Mouse (Mus musculus) layer of hippocampus, adult 18-20 months (tissue): Measurements from ENCODE around the gene Tmem204. TPM values are rescaled to one million over a fixed set of nuclear protein-coding genes. Genes with fewer than 3 reads are reported as not detected.

Source experiments
- DNase-seq, 2 experiments: peaks; one replicate each; pipeline ENCODE4 v3.0.0; 2022; ENCODE audit warnings: low spot score in 2 of 2
- total RNA-seq, 2 experiments: library from RNA; stranded (reverse); gene quantifications; 2 replicates each; pipeline ENCODE4 v1.2.3; 2021

The Tmem204 gene
- total RNA-seq, 2 experiments from 2014 or later: 7.4 to 9.2 TPM

DNA sequence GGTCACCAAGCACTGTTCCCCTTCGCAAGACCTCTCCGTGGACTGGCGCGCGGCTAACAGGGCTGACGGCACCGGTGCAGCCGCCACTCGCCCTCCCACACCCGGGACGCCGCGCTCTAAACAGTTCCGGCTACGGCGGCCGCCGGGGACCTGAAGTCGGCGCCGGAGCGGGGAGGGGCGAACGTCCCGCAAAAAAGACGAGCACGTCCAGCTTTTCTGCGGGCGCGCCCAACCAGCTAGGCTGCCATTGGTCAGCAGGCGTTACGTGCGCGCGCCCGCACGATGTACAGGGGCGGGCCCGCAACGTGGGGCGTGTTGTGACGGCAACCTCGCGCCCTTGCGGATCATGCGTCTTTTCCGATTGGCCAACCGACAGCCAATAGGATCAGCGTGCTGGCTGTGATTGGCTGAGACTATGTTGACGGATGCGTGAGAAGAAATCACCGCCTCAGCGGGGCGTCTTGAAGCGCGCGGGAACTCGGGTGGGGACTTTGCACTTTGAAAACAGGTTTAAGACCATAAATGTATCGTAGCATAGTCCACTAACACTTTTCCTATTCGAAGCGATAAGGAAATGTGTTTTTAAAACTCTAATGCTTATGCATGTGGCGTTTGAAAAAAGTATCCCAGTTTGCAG, 67.6 kb downstream of the Tmem204 start, which contains the start of the genes Cramp1l and Ift140:
Gene Cramp1l (minus strand): TSS at position 134 of the 637 bp plus-strand sequence.
Gene Ift140 (plus strand): TSS at position 431 of the 637 bp plus-strand sequence.
- peak; percentile 100 for DNase-seq

DNA sequence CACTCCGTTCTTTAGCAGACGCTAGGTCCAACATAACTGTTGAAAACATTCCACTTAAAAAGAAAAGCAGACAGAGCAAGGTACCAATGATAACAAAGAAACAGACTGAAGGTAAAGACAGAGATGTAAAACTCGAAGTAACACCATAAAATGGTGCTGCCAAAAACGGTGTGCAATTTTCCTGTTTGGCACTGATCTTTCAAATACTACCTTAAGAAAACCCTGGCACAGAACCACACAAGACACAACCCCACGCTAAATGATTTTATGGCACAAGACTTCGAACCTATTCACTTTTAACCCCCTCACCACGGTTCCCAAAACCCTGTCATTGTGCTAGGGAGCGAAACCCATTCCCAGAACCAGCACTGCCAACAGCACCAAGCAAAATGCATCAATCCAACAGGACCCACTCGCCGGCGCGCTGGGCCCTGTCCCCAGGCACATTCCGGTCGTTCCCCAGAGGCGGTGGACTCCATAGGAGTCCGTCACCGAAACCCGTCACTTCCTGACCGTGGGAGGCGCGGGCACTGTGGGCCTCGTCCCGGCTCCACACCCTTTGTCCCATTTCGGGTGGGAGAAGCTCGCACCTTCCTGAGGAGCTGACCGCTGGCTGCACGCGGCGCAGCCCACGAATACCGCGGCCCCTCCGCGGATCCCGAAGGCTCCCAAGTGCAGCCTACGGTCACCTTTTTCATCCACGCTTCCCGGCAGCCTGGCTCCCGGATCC, 68.4 kb downstream of the Tmem204 start:
- peak; percentile 26 to 35 for DNase-seq

DNA sequence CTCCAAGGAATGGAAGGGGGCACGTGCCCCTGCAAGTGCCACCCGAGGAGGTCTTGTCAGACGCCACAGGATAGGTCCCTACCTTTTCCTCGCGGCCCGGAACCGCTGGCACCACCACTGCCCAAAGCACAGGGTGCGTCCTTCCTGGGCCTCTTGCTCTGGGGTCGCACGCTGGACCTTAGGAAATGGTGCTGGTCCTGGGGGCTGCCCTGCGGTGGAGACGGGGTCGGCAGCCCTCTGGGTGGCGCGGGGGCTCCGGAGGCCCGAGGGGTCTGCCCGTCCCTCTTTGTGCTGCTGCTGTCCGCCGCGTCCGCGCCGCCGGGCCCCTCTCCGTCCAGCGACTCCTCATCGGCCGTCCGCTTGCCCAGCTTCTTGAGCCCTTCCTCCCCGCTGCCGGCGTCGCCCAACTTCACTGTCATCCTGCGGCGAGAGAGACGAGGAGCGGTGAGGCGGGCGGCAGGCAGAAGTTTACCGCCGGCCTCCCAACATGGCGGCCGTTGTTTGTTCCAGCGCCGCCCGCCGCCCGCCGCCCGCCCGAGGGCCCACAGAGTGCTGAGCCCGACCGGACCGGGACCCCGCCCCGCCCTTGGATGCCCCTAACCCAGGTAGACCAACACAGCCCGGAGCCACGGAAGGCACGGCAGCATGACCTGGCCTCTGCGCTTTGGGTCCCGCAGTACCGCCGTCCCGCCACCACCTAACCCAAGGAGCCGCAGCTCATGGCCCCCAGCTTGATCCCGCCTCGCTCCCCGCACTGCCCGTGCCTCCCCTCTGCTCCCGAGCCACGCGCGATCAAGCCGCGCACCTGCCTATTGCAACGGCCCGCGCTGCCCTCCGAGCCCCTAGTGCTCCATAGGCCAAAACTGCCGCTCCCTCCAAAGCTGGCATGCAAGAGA, 69.5 kb downstream of the Tmem204 start:
- no peak for DNase-seq

Other genes with a start within 250 kb of the Tmem204 start
- gene Hagh, start 243.4 kb downstream of the Tmem204 start, total RNA-seq: 100 to 1,000 TPM; 129 TPM
- 10 to 100 TPM; 21.4 to 21.7 TPM for gene Fahd1, start 233.2 kb downstream of the Tmem204 start, total RNA-seq
- gene Igfals, start 217.6 kb downstream of the Tmem204 start, total RNA-seq: not detected
- gene Nubp2, start 197.2 kb downstream of the Tmem204 start, total RNA-seq: 10 to 100 TPM; 32.3 to 33.5 TPM
- gene Spsb3, start 196.9 kb downstream of the Tmem204 start, total RNA-seq: 10 to 100 TPM; 47.5 to 48.3 TPM
- gene Eme2, start 188.5 kb downstream of the Tmem204 start, total RNA-seq: 10 to 100 TPM; 52.0 to 53.1 TPM
- gene Mrps34, start 188.5 kb downstream of the Tmem204 start, total RNA-seq: 10 to 100 TPM; 75.4 to 78.6 TPM
- gene Nme3, start 187.1 kb downstream of the Tmem204 start, total RNA-seq: 10 to 100 TPM; 60.7 to 61.2 TPM
- gene Mapk8ip3, start 146.6 kb downstream of the Tmem204 start, total RNA-seq: 100 to 1,000 TPM; 388 to 404 TPM
- 1 to 10 TPM; 5.9 to 6.4 TPM for gene Jpt2, start 122.9 kb downstream of the Tmem204 start, total RNA-seq
- 10 to 100 TPM; 27.2 to 27.8 TPM for gene Cramp1l, start 67.8 kb downstream of the Tmem204 start, total RNA-seq
- gene Ift140, start 67.5 kb downstream of the Tmem204 start, total RNA-seq: 10 to 100 TPM; 21.2 to 23.2 TPM
- gene Telo2, start 32.4 kb upstream of the Tmem204 start, total RNA-seq: 10 to 100 TPM; 29.9 to 35.3 TPM
- gene Ptx4, start 37.2 kb upstream of the Tmem204 start, total RNA-seq: 1 to 10 TPM; 2.0 to 2.6 TPM
- 10 to 100 TPM; 50.9 to 54.0 TPM for gene Clcn7, start 49.8 kb upstream of the Tmem204 start, total RNA-seq
- gene Ccdc154, start 78.9 kb upstream of the Tmem204 start, total RNA-seq: under 1 TPM; 0.12 to 0.18 TPM
- gene Gm38655, start 91.9 kb upstream of the Tmem204 start, total RNA-seq: not detected
- gene BC003965, start 101.0 kb upstream of the Tmem204 start, total RNA-seq: 10 to 100 TPM; 19.5 to 21.2 TPM
- gene Unkl, start 104.8 kb upstream of the Tmem204 start, total RNA-seq: 10 to 100 TPM; 41.7 to 43.6 TPM
- 10 to 100 TPM; 71.1 to 73.5 TPM for gene Gnptg, start 156.5 kb upstream of the Tmem204 start, total RNA-seq
- gene Tsr3, start 156.6 kb upstream of the Tmem204 start, total RNA-seq: 10 to 100 TPM; 22.9 to 23.7 TPM
- 1 to 10 TPM; 5.8 to 7.8 TPM for gene Baiap3, start 172.8 kb upstream of the Tmem204 start, total RNA-seq
- 100 to 1,000 TPM; 243 to 245 TPM for gene Ube2i, start 191.0 kb upstream of the Tmem204 start, total RNA-seq
- not detected for gene Prss34, start 214.8 kb upstream of the Tmem204 start, total RNA-seq
- gene Prss28, start 225.1 kb upstream of the Tmem204 start, total RNA-seq: not detected
- gene Prss29, start 235.1 kb upstream of the Tmem204 start, total RNA-seq: not detected